In genomic region chr7:49108076-49108475, GRCm38 (mm10) we compare ENCODE assay signal across 17 mouse cellular contexts.
"Had no signal": no experiment of that assay in that cellular context is flagged by ENCODE, and none has a peak within 500 bp of the region (broad histone marks: within the 10 kb centered on the region; RNA-seq: fewer than 3 reads in every experiment).

No protein-coding gene starts in this region.

- DNase-seq: gastrocnemius, adult 2 months; gastrocnemius, postnatal 10 days; gastrocnemius, postnatal 25 days; heart, adult 18-20 months; heart, postnatal 10 days; heart, postnatal 4 days; kidney, adult 18-20 months; kidney, adult 8-10 months; kidney, postnatal 10 days; kidney, postnatal 25 days; kidney, postnatal 4 days; liver; liver, embryonic 13.5 days had no signal

- ATAC-seq: hindbrain, embryonic 16.5 days; inflammation-experienced regulatory T-cells, adult 6 months; intestine, embryonic 15.5 days; intestine, postnatal 0 days had no signal
